7 mouse cellular contexts compared by ENCODE assay signal in genomic region chr11:97149026-97149425, GRCm38 (mm10). TPM values are rescaled to one million over a fixed set of nuclear protein-coding genes. Genes with fewer than 3 reads are reported as not detected.
DNase-seq lines count a peak whose midpoint lies in the region; ATAC-seq and TF ChIP-seq lines count a peak whose summit lies in the region.

No protein-coding gene starts in this region.

- H3K27ac ChIP-seq in lung, embryonic 16.5 days (ENCODE audit: low read length): peak overlapping the region; percentile 93
- H3K27ac ChIP-seq in forebrain, embryonic 16.5 days (ENCODE audit: low read length): no peak overlapping the region
- H3K27ac ChIP-seq in limb, embryonic 14.5 days (replicated peaks; ENCODE audit: low read depth, low read length): peak overlapping the region; percentile 93; the same call in 1 of the 2 replicates
- no peak overlapping the region for H3K27ac ChIP-seq in stomach, embryonic 14.5 days (ENCODE audit: low read length)

- H3K9me3 ChIP-seq in lung, embryonic 16.5 days (ENCODE audit: control insufficient read depth, low read length): no peaks in the 10 kb centered on the region
- no peaks in the 10 kb centered on the region for H3K9me3 ChIP-seq in forebrain, embryonic 16.5 days (ENCODE audit: control insufficient read depth, low read length)
- H3K9me3 ChIP-seq in limb, embryonic 14.5 days (ENCODE audit: control insufficient read depth, low read length): no peaks in the 10 kb centered on the region
- H3K9me3 ChIP-seq in stomach, embryonic 14.5 days (ENCODE audit: control insufficient read depth, low read depth, low read length): no peaks in the 10 kb centered on the region

- 29% methylated on average over 9 of the region's 9 CpGs for WGBS in lung, embryonic 16.5 days
- WGBS in forebrain, embryonic 16.5 days: 27% methylated on average over 9 of the region's 9 CpGs
- WGBS in limb, embryonic 14.5 days: 32% methylated on average over 9 of the region's 9 CpGs
- WGBS in stomach, embryonic 14.5 days: 28% methylated on average over 9 of the region's 9 CpGs

- no peak for DNase-seq in lung, postnatal 25 days (ENCODE audit: low spot score)
- DNase-seq in limb, embryonic 14.5 days (ENCODE audit: low spot score): no peak
- DNase-seq in MN1 (ENCODE audit: low spot score): no peak

- no peak for TF ChIP-seq POLR2A in limb, embryonic 14.5 days (IDR thresholded peaks at IDR 0.05; ENCODE audit: borderline replicate concordance, extremely low read depth, insufficient read depth, insufficient read length)

- H3K4me1 ChIP-seq in lung, embryonic 16.5 days (replicated peaks; ENCODE audit: control insufficient read depth, insufficient read depth, low read length): peaks cover 30% of the 10 kb centered on the region
- H3K4me1 ChIP-seq in forebrain, embryonic 16.5 days (replicated peaks; ENCODE audit: control insufficient read depth, insufficient read depth, low read length): peaks cover 22% of the 10 kb centered on the region
- peaks cover 26% of the 10 kb centered on the region for H3K4me1 ChIP-seq in limb, embryonic 14.5 days (ENCODE audit: control insufficient read depth, insufficient read depth, low read length)
- peaks cover 24% of the 10 kb centered on the region for H3K4me1 ChIP-seq in stomach, embryonic 14.5 days (ENCODE audit: control insufficient read depth, insufficient read depth, low read length)

- no peaks in the 10 kb centered on the region for H3K27me3 ChIP-seq in lung, embryonic 16.5 days (ENCODE audit: control insufficient read depth, insufficient read depth, low read depth, low read length)
- no peaks in the 10 kb centered on the region for H3K27me3 ChIP-seq in forebrain, embryonic 16.5 days (replicated peaks; ENCODE audit: control insufficient read depth, insufficient read depth, low read length)
- H3K27me3 ChIP-seq in limb, embryonic 14.5 days (ENCODE audit: control insufficient read depth, insufficient read depth, low read length): no peaks in the 10 kb centered on the region
- H3K27me3 ChIP-seq in stomach, embryonic 14.5 days (ENCODE audit: control insufficient read depth, insufficient read depth, low read length): no peaks in the 10 kb centered on the region

- H3K9ac ChIP-seq in lung, embryonic 16.5 days (ENCODE audit: low read length): peak overlapping the region; percentile 74
- H3K9ac ChIP-seq in forebrain, embryonic 16.5 days (replicated peaks; ENCODE audit: low read depth, low read length): peak overlapping the region; percentile 4; the same call in 1 of the 2 replicates
- H3K9ac ChIP-seq in limb, embryonic 14.5 days (ENCODE audit: low read depth, low read length, severe bottlenecking): peak overlapping the region; percentile 90; the same call in 1 of the 2 replicates
- H3K9ac ChIP-seq in stomach, embryonic 14.5 days (replicated peaks; ENCODE audit: low read depth, low read length): no peak overlapping the region

- peak overlapping the region; percentile 78 for H3K4me3 ChIP-seq in lung, embryonic 16.5 days (ENCODE audit: low read length)
- no peak overlapping the region for H3K4me3 ChIP-seq in forebrain, embryonic 16.5 days (replicated peaks; ENCODE audit: low read length)
- H3K4me3 ChIP-seq in limb, embryonic 14.5 days (replicated peaks; ENCODE audit: low read length): peak overlapping the region; percentile 79
- H3K4me3 ChIP-seq in stomach, embryonic 14.5 days (ENCODE audit: low read depth, low read length): peak overlapping the region; percentile 8; the same call in 1 of the 2 replicates

- peaks cover 3% of the 10 kb centered on the region; the same call in 1 of the 2 replicates for H3K36me3 ChIP-seq in lung, embryonic 16.5 days (ENCODE audit: control insufficient read depth, insufficient read depth, low read length)
- no peaks in the 10 kb centered on the region; the same call in 1 of the 2 replicates for H3K36me3 ChIP-seq in forebrain, embryonic 16.5 days (ENCODE audit: control insufficient read depth, insufficient read depth)
- peaks cover 45% of the 10 kb centered on the region for H3K36me3 ChIP-seq in limb, embryonic 14.5 days (ENCODE audit: control insufficient read depth, insufficient read depth, low read length)
- H3K36me3 ChIP-seq in stomach, embryonic 14.5 days (ENCODE audit: control insufficient read depth, insufficient read depth, low read length): peaks cover 8% of the 10 kb centered on the region; the same call in 1 of the 2 replicates

- peak overlapping the region; percentile 78 for H3K4me2 ChIP-seq in lung, embryonic 16.5 days (ENCODE audit: low read depth, low read length)
- H3K4me2 ChIP-seq in forebrain, embryonic 16.5 days (ENCODE audit: low read length): no peak overlapping the region
- H3K4me2 ChIP-seq in limb, embryonic 14.5 days (replicated peaks; ENCODE audit: low read depth, low read length, severe bottlenecking): peak overlapping the region; percentile 88
- peak overlapping the region; percentile 91 for H3K4me2 ChIP-seq in stomach, embryonic 14.5 days (replicated peaks; ENCODE audit: low read depth, low read length)

- no peak for ATAC-seq in lung, embryonic 16.5 days (ENCODE audit: low read depth)
- ATAC-seq in forebrain, embryonic 16.5 days: no peak
- no peak for ATAC-seq in limb, embryonic 14.5 days (ENCODE audit: low FRiP score, low read depth)
- ATAC-seq in stomach, embryonic 14.5 days (ENCODE audit: insufficient number of reproducible peaks, insufficient read depth, low FRiP score, low read depth): no peak
- no peak for ATAC-seq in megakaryocyte-erythroid progenitor cell, adult 5-6 weeks (replicated peaks; ENCODE audit: low FRiP score, low TSS enrichment, poor library complexity, severe bottlenecking)

RNA-seq across cellular contexts. Expression of gene Tbkbp1, which starts 2.3 kb away (rescaled TPM):
- polyA plus RNA-seq in lung, embryonic 16.5 days (2015; fragmentation: Nextera tagmentation; extraction: Ambion mirVana): 4.9 TPM in 2 replicates
- 5.7 and 6.0 TPM in 2 replicates for polyA plus RNA-seq in forebrain, embryonic 16.5 days (2015; fragmentation: Nextera tagmentation; extraction: Ambion mirVana)
- polyA plus RNA-seq in limb, embryonic 14.5 days (2012; rRNA removed): 62.2 and 82.9 TPM in 2 replicates
- 9.7 and 11.6 TPM in 2 replicates for polyA plus RNA-seq in limb, embryonic 14.5 days (2014; fragmentation: Nextera tagmentation; extraction: Ambion mirVana)
- 3.7 TPM in 2 replicates for polyA plus RNA-seq in stomach, embryonic 14.5 days (2014; fragmentation: Nextera tagmentation; extraction: Ambion mirVana)
- 0.89 TPM in 1 of 2 replicates, not detected in the other for total RNA-seq in megakaryocyte-erythroid progenitor cell, adult 5-6 weeks (2014; fragmentation: Nextera tagmentation)
- 0.23 TPM in 2 replicates for total RNA-seq in megakaryocyte-erythroid progenitor cell, adult 5-6 weeks (2017)

RNA-seq across cellular contexts. Expression of gene Tbx21, which starts 33.9 kb away (rescaled TPM):
- 0.21 TPM in 1 of 2 replicates, not detected in the other for polyA plus RNA-seq in lung, embryonic 16.5 days (2015; fragmentation: Nextera tagmentation; extraction: Ambion mirVana)
- polyA plus RNA-seq in forebrain, embryonic 16.5 days (2015; fragmentation: Nextera tagmentation; extraction: Ambion mirVana): 0.35 and 0.38 TPM in 2 replicates
- polyA plus RNA-seq in limb, embryonic 14.5 days (2012; rRNA removed): 0.10 and 0.11 TPM in 2 replicates
- polyA plus RNA-seq in limb, embryonic 14.5 days (2014; fragmentation: Nextera tagmentation; extraction: Ambion mirVana): not detected in 2 replicates
- polyA plus RNA-seq in stomach, embryonic 14.5 days (2014; fragmentation: Nextera tagmentation; extraction: Ambion mirVana): 0.20 TPM in 1 of 2 replicates, not detected in the other
- 0.96 and 1.9 TPM in 2 replicates for total RNA-seq in megakaryocyte-erythroid progenitor cell, adult 5-6 weeks (2014; fragmentation: Nextera tagmentation)
- total RNA-seq in megakaryocyte-erythroid progenitor cell, adult 5-6 weeks (2017): 0.30 and 0.61 TPM in 2 replicates

RNA-seq across cellular contexts. Expression of gene Kpnb1, which starts 38.7 kb away (rescaled TPM):
- 39.6 and 40.4 TPM in 2 replicates for polyA plus RNA-seq in lung, embryonic 16.5 days (2015; fragmentation: Nextera tagmentation; extraction: Ambion mirVana)
- 39.0 and 40.6 TPM in 2 replicates for polyA plus RNA-seq in forebrain, embryonic 16.5 days (2015; fragmentation: Nextera tagmentation; extraction: Ambion mirVana)
- 123 and 145 TPM in 2 replicates for polyA plus RNA-seq in limb, embryonic 14.5 days (2012; rRNA removed)
- 71.5 and 71.8 TPM in 2 replicates for polyA plus RNA-seq in limb, embryonic 14.5 days (2014; fragmentation: Nextera tagmentation; extraction: Ambion mirVana)
- 65.1 and 67.7 TPM in 2 replicates for polyA plus RNA-seq in stomach, embryonic 14.5 days (2014; fragmentation: Nextera tagmentation; extraction: Ambion mirVana)
- 185 and 196 TPM in 2 replicates for total RNA-seq in megakaryocyte-erythroid progenitor cell, adult 5-6 weeks (2014; fragmentation: Nextera tagmentation)
- 436 and 446 TPM in 2 replicates for total RNA-seq in megakaryocyte-erythroid progenitor cell, adult 5-6 weeks (2017)

Comparison
In these comparisons a context has a peak if more than half of its experiments do, and no peak if none do; other contexts are left out.
1. H3K27ac ChIP-seq: peak in lung, embryonic 16.5 days (single experiment) and limb, embryonic 14.5 days (single experiment); none in forebrain, embryonic 16.5 days (single experiment) and stomach, embryonic 14.5 days (single experiment).